Mouse (Mus musculus) heart, embryonic 13.5 days (tissue): Measurements from ENCODE around the gene Olfr26. TPM values are rescaled to one million over a fixed set of nuclear protein-coding genes. Genes with fewer than 3 reads are reported as not detected.
A peak's percentile ranks its signal among the peaks of the same experiment; 100 is the strongest.
"Not testable (repeated sequence)": the region's sequence is repeated elsewhere in the genome, so short reads cannot be mapped to it uniquely, and the experiment has no call there.

Source experiments
- ATAC-seq: fragments of 200-750 bp; cut with Nextera tagmentation; 2 replicates; pipeline ENCODE4 v1.8.0; 2017; ENCODE audit warnings: moderate TSS enrichment; ENCODE audit not compliant: insufficient number of reproducible peaks, low FRiP score, low TSS enrichment; ENCODE audit errors: extremely low read depth
- H3K27ac ChIP-seq: fragments of 300-500 bp; sonication (generic); replicated peaks from 2 replicates; pipeline ENCODE4 v1.5.1; 2015; ENCODE audit warnings: moderate library complexity, mild to moderate bottlenecking, inconsistent platforms
- H3K27me3 ChIP-seq: fragments of 300-500 bp; sonication (generic); replicated peaks from 2 replicates; pipeline ENCODE4 v1.6.1; 2015; ENCODE audit warnings: mild to moderate bottlenecking, inconsistent platforms
- H3K36me3 ChIP-seq: fragments of 300-500 bp; sonication (generic); 2 replicates; pipeline ENCODE4 v1.6.1; 2015; ENCODE audit warnings: mild to moderate bottlenecking, inconsistent platforms
- H3K4me1 ChIP-seq: fragments of 300-500 bp; sonication (generic); 2 replicates; pipeline ENCODE4 v1.6.1; 2015; ENCODE audit warnings: inconsistent platforms
- H3K4me2 ChIP-seq: fragments of 300-500 bp; sonication (generic); 2 replicates; pipeline ENCODE4 v1.6.1; 2015; ENCODE audit warnings: inconsistent platforms, mild to moderate bottlenecking, moderate library complexity
- H3K4me3 ChIP-seq: fragments of 300-500 bp; sonication (generic); 2 replicates; pipeline ENCODE4 v1.5.1; 2015; ENCODE audit warnings: moderate library complexity, mild to moderate bottlenecking, inconsistent platforms
- H3K9ac ChIP-seq: fragments of 300-500 bp; sonication (generic); 2 replicates; pipeline ENCODE4 v1.6.1; 2015; ENCODE audit warnings: inconsistent platforms, mild to moderate bottlenecking, moderate library complexity
- H3K9me3 ChIP-seq: fragments of 300-500 bp; sonication (generic); 2 replicates; pipeline ENCODE4 v1.6.1; 2016; ENCODE audit warnings: inconsistent platforms
- WGBS: fragments of 180-500 bp; shearing (Covaris S2); methylation state at CpG from one replicate; pipeline ENCODE4 v1.1.7; 2015; ENCODE audit warnings: mixed read lengths; 5-methylcytosine and 5-hydroxymethylcytosine counted together
- polyA plus RNA-seq: library from polyadenylated mRNA; unstranded; fragments of >200 nt; fragmentation: Nextera tagmentation; extraction: Ambion mirVana; gene quantifications from 2 replicates; pipeline ENCODE4 v1.2.1, GENCODE M21; 2015

Olfr26 gene
- not detected in 2 replicates for polyA plus RNA-seq

DNA sequence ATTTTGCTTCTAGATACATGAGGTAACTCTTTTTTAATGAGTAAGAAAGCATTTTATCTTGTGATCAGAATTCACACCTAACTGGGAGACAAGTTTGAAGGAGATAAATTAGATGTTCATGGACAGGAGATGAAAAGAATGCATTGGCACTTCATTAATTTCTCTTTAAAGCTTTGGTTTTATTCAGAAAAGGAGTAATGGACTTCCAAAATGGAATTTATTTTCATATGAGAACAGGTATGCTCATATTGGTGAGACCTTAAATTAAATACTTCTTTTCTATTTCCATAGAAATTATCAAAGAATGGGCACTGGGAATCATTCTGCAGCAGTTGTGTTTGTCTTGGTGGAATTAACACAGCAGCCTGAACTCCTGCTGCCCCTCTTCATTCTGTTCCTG is at the start of gene Olfr26:
Gene Olfr26, plus strand, starts transcription at position 301 of the 400 bp plus-strand sequence.
- ATAC-seq: no peak

DNA sequence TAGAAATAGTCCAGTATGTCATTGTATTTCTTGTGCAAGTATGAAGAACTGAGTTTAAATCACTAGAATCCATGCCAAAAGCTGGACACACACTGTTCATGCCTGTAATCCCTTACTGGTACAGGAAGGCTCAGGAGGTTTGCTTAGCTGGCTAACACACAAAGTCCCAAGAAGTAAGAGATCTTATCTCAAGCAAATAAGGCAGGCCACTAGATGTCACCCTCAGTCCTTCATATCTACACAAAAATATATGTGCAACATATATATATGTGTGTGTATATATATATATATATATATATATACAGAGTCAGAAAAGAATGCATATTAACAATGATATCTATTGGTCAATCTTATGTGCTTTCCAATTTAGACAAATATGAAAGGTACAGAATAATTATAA is 49.2 kb upstream of the Olfr26 start:
- Histone ChIP-seq H3K4me2 (no peak overlapping the region), H3K4me3 (no peak overlapping the region), H3K36me3 (no peaks in the 10 kb centered on the region), H3K9me3 (no peaks in the 10 kb centered on the region), H3K4me1 (no peaks in the 10 kb centered on the region), H3K27ac (no peak overlapping the region), H3K27me3 (no peaks in the 10 kb centered on the region), H3K9ac (no peak overlapping the region)
- no peak for ATAC-seq

More for the DNA sequence above, at the start of gene Olfr26:
- H3K27ac ChIP-seq: no peak within 1 kb of the TSS
- no peaks in the 10 kb centered on the region for H3K27me3 ChIP-seq
- no peaks in the 10 kb centered on the region for H3K4me1 ChIP-seq
- H3K36me3 ChIP-seq: no peaks in the 10 kb centered on the region
- H3K9ac ChIP-seq: no peak within 1 kb of the TSS
- H3K9me3 ChIP-seq: no peaks in the 10 kb centered on the region
- H3K4me3 ChIP-seq: no peak within 1 kb of the TSS
- no peak within 1 kb of the TSS for H3K4me2 ChIP-seq

DNA sequence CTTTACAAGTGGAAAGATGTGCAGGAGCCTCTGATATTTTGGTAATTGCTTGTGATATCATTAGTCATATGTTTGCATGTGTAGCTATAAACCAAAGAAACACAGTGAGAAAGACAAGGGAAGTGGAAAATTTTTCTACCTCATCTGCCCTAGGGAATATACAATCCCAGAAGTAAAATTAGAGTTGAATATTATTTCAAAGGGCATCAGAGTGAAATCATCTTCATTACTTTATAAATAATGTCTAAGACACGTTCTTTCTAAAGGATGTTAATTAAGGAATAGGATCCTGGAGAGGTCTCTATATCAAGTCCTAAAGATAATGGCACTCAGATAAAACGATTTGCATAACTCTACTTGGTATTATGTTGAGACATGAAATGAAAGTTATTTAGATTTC is 40.5 kb upstream of the Olfr26 start, which contains the start of gene Olfr922:
Gene Olfr922, plus strand, starts transcription at position 301 of the 400 bp plus-strand sequence.
- Histone ChIP-seq H3K4me1 (no peaks in the 10 kb centered on the region), H3K9ac (no peak within 1 kb of the TSS), H3K27ac (no peak within 1 kb of the TSS), H3K36me3 (no peaks in the 10 kb centered on the region), H3K9me3 (no peaks in the 10 kb centered on the region), H3K27me3 (no peaks in the 10 kb centered on the region), H3K4me3 (no peak within 1 kb of the TSS), H3K4me2 (no peak within 1 kb of the TSS)
- ATAC-seq: no peak
- 62% methylated on average over 2 of the region's 2 CpGs for WGBS

DNA sequence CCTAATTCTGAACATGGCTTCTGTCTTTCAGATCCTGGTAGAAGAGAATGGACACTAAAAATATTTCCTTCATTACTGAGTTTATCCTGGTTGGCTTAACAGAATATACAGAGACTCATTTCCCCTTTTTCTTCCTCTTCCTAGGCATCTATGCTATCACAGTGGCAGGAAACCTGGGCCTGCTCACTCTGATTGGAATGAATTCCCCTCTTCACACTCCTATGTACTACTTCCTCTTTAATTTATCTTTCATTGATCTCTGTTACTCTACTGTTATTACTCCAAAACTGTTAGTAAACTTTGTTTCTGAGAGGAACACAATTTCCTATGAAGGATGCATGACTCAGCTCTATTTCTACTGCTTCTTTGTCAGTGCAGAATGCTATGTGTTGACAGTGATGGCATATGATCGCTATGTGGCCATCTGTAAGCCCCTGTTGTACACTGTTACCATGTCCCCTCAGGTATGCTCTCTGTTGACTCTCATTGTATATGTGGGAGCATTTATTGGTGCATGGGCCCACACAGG is 39.3 kb upstream of the Olfr26 start:
- 71% methylated on average over 1 of the region's 1 CpGs for WGBS
- Histone ChIP-seq H3K4me3 (no peak overlapping the region), H3K27ac (no peak overlapping the region), H3K4me1 (no peaks in the 10 kb centered on the region), H3K27me3 (no peaks in the 10 kb centered on the region), H3K4me2 (no peak overlapping the region), H3K36me3 (no peaks in the 10 kb centered on the region), H3K9me3 (no peaks in the 10 kb centered on the region), H3K9ac (no peak overlapping the region)
- ATAC-seq: no peak

DNA sequence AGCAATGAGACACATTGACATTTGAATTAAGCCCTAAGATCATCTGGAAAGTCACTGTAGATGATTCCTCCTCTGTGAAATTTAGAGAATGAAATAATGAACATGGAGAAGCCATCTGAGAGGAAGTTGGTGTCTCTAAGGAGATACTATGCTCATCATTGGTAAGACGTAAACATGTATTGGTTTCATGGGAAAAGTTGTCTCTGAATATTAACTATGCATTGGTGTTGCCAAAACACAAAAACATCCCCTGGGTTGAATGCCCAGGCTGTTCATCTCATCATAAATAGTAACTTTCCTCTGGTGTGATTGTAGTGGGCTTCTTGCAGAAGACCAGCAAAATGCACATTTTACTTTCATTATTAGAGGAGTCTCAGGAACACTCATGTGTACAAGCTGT is 28.6 kb upstream of the Olfr26 start, which contains the start of gene Olfr923:
Gene Olfr923, plus strand, starts transcription at position 301 of the 400 bp plus-strand sequence.
- Histone ChIP-seq H3K9me3 (no peaks in the 10 kb centered on the region), H3K36me3 (no peaks in the 10 kb centered on the region), H3K4me1 (no peaks in the 10 kb centered on the region), H3K27me3 (no peaks in the 10 kb centered on the region), H3K9ac (no peak within 1 kb of the TSS), H3K4me3 (no peak within 1 kb of the TSS), H3K27ac (no peak within 1 kb of the TSS), H3K4me2 (no peak within 1 kb of the TSS)
- 86% methylated on average over 1 of the region's 1 CpGs for WGBS
- ATAC-seq: no peak

DNA sequence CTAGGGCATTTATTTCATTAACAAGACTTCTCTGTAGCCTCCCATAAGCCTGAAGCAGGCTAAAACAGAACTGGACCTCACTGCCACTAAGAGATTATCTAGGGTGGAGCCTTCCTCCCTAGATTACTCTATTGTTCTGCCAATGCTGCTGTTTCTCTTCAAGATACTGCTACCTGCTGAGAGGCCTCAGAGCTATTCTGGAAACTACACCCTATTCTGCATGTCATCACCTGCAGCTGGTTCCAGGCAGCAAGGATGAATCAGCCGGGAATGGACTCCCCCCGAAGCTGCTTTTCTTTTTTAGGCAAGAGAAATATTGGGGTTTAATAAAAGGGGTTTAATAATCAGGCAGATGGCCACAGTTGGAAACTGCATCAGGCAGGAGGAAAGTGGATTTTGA is 21.8 kb upstream of the Olfr26 start:
- no peak overlapping the region for H3K27ac ChIP-seq
- H3K9me3 ChIP-seq: no peaks in the 10 kb centered on the region
- no peak overlapping the region for H3K4me3 ChIP-seq
- H3K4me1 ChIP-seq: peaks cover 4% of the 10 kb centered on the region; the same call in 1 of the 2 replicates
- peak overlapping the region; percentile 27 for H3K4me2 ChIP-seq
- H3K27me3 ChIP-seq: no peaks in the 10 kb centered on the region
- no peak overlapping the region for H3K9ac ChIP-seq
- no peaks in the 10 kb centered on the region for H3K36me3 ChIP-seq
- WGBS: 33% methylated on average over 2 of the region's 2 CpGs
- ATAC-seq: no peak

DNA sequence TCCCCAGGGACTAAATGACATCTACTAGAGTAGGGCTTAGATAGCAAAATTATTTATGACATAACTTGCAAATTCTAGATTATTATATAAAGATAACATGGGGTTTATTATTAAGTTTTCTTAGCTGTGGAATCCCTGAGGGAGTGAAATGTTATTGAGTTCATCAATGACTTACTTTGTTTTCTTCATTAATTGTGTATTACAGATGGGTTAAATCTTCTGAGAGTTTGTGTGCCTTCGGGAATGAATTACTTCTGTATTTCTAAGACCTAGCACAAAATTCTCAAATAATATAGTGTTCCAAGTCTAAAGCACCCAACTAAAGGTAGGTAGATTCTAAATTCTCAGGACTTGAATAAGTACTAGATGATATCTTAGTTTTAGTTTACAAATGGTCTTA is 10.7 kb upstream of the Olfr26 start, which contains the start of gene Olfr924:
Gene Olfr924, plus strand, starts transcription at position 301 of the 400 bp plus-strand sequence.
- Histone ChIP-seq H3K27me3 (no peaks in the 10 kb centered on the region), H3K4me2 (no peak within 1 kb of the TSS), H3K36me3 (no peaks in the 10 kb centered on the region), H3K27ac (no peak within 1 kb of the TSS), H3K4me3 (no peak within 1 kb of the TSS), H3K4me1 (no peaks in the 10 kb centered on the region), H3K9me3 (no peaks in the 10 kb centered on the region), H3K9ac (no peak within 1 kb of the TSS)
- no peak for ATAC-seq
- 71% methylated on average over 1 of the region's 1 CpGs for WGBS

DNA sequence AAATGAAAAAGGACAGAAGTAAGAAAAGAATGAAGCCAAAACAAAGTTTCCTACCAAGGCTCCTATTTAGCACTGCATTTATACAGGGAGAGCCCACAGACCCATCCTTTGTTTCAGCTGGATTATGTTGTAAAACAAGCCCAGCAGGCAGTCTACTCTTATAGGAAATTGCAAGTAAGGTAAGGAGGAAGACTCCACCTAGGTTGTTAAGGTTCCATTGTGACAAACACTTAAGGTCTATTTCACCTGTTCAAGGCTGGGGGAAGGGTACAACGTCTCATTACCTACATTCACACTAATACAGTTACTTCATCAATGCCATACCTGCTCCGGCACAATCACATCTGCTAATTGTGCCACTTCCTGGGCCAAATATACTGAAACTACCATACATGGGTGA is 20.0 kb downstream of the Olfr26 start:
- H3K4me2 ChIP-seq, H3K4me1 ChIP-seq, H3K27me3 ChIP-seq, H3K36me3 ChIP-seq, H3K9ac ChIP-seq, H3K27ac ChIP-seq, H3K9me3 ChIP-seq, ATAC-seq, H3K4me3 ChIP-seq: not testable (repeated sequence)
- WGBS: 60% methylated on average over 2 of the region's 2 CpGs

DNA sequence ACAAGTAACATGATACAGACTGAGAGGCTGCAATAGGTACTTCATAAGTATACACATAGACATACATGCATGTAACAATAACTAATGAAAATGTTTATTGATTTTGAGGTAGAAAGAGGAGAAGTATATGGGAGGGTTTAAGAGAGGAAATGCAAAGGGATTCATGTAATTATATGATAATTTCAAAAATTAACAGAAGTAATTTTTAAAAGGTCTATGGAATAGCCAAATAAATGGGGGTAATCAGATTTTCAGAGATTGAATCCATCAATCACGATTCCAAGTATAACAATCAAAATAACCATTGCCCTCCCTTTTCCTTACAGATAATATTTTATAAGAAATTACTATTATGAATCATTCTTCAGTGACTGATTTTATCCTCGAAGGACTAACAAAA is 22.0 kb downstream of the Olfr26 start, which contains the start of gene Olfr926:
Gene Olfr926, plus strand, starts transcription at position 301 of the 400 bp plus-strand sequence.
- H3K4me3 ChIP-seq: no peak within 1 kb of the TSS
- H3K9me3 ChIP-seq: 0 out of 2 replicates have a peak, but pooled peaks cover 5% of the 10 kb centered on the region
- ATAC-seq: no peak
- no peak within 1 kb of the TSS for H3K27ac ChIP-seq
- no peak within 1 kb of the TSS for H3K4me2 ChIP-seq
- no peaks in the 10 kb centered on the region for H3K27me3 ChIP-seq
- H3K36me3 ChIP-seq: no peaks in the 10 kb centered on the region
- 68% methylated on average over 2 of the region's 2 CpGs for WGBS
- H3K9ac ChIP-seq: no peak within 1 kb of the TSS
- H3K4me1 ChIP-seq: no peaks in the 10 kb centered on the region

Other genes starting within 250 kb of the Olfr26 start
- not detected in 2 replicates for gene Olfr914, start 250.0 kb upstream of the Olfr26 start, polyA plus RNA-seq
- not detected in 2 replicates for gene Olfr916, start 195.2 kb upstream of the Olfr26 start, polyA plus RNA-seq
- not detected in 2 replicates for gene Olfr917, start 189.2 kb upstream of the Olfr26 start, polyA plus RNA-seq
- not detected in 2 replicates for gene Olfr918, start 180.5 kb upstream of the Olfr26 start, polyA plus RNA-seq
- not detected in 2 replicates for gene Olfr919, start 151.4 kb upstream of the Olfr26 start, polyA plus RNA-seq
- gene Vwa5a, start 136.8 kb upstream of the Olfr26 start, polyA plus RNA-seq: 16.3 and 18.8 TPM in 2 replicates
- gene Olfr920, start 102.8 kb upstream of the Olfr26 start, polyA plus RNA-seq: 0.07 TPM in 1 of 2 replicates, not detected in the other
- not detected in 2 replicates for gene Olfr921, start 82.0 kb upstream of the Olfr26 start, polyA plus RNA-seq
- gene Olfr922, start 40.4 kb upstream of the Olfr26 start, polyA plus RNA-seq: not detected in 2 replicates
- gene Olfr923, start 28.5 kb upstream of the Olfr26 start, polyA plus RNA-seq: not detected in 2 replicates
- not detected in 2 replicates for gene Olfr924, start 10.6 kb upstream of the Olfr26 start, polyA plus RNA-seq
- not detected in 2 replicates for gene Olfr926, start 22.1 kb downstream of the Olfr26 start, polyA plus RNA-seq
- gene Olfr930, start 74.7 kb downstream of the Olfr26 start, polyA plus RNA-seq: not detected in 2 replicates
- not detected in 2 replicates for gene Olfr933, start 117.3 kb downstream of the Olfr26 start, polyA plus RNA-seq
- gene Olfr934, start 133.3 kb downstream of the Olfr26 start, polyA plus RNA-seq: not detected in 2 replicates
- gene Olfr935, start 144.6 kb downstream of the Olfr26 start, polyA plus RNA-seq: not detected in 2 replicates
- not detected in 2 replicates for gene Olfr146, start 168.3 kb downstream of the Olfr26 start, polyA plus RNA-seq
- gene Olfr937, start 209.9 kb downstream of the Olfr26 start, polyA plus RNA-seq: not detected in 2 replicates
- not detected in 2 replicates for gene Olfr938, start 223.8 kb downstream of the Olfr26 start, polyA plus RNA-seq